Mouse (Mus musculus): Measurements from ENCODE around the gene 4931406C07Rik.

- TF ChIP-seq CTCF (conservative IDR thresholded peaks at IDR 0.05; ENCODE audit: insufficient read depth, insufficient read length, low read depth, low read length) (no peak), POLR2A (IDR thresholded peaks at IDR 0.05; ENCODE audit: low read depth, low read length) (no peak)
Observed at GRCm38 (mm10) chr9:15240863-15241595, 65.2 kb downstream of the 4931406C07Rik start.
